Mouse (Mus musculus): Measurements from ENCODE around the gene Znrf1. TPM values are rescaled to one million over a fixed set of nuclear protein-coding genes. Genes with fewer than 3 reads are reported as not detected.

The Znrf1 gene
- polyA plus RNA-seq, 1 experiment, result 166 TPM

- H3K4me3 ChIP-seq (ENCODE audit: insufficient read depth, low read length), result no peak overlapping the region
Measured at GRCm38 (mm10) chr8:111574016-111574415, 38.1 kb downstream of the Znrf1 start.

GRCm38 (mm10) chr8:111575492-111575891, 39.6 kb downstream of the Znrf1 start:
- TF ChIP-seq POLR2A (IDR thresholded peaks at IDR 0.05; ENCODE audit: extremely low read depth, insufficient read depth, low read length) (no peak), CTCF (IDR thresholded peaks at IDR 0.05; ENCODE audit: extremely low read depth, insufficient read depth, low read length) (no peak)
- no peak overlapping the region for H3K27ac ChIP-seq (ENCODE audit: insufficient read depth, low read length)
- no peak overlapping the region for H3K4me3 ChIP-seq (ENCODE audit: insufficient read depth, low read length)
- peaks cover 6% of the 10 kb centered on the region for H3K4me1 ChIP-seq (ENCODE audit: control insufficient read depth, insufficient read depth, low read length)

More at GRCm38 (mm10) chr8:111574016-111574415, 38.1 kb downstream of the Znrf1 start:
- Histone ChIP-seq H3K4me1 (ENCODE audit: control insufficient read depth, insufficient read depth, low read length) (peaks cover 6% of the 10 kb centered on the region), H3K27ac (ENCODE audit: insufficient read depth, low read length) (no peak overlapping the region)
- no peak for TF ChIP-seq CTCF (IDR thresholded peaks at IDR 0.05; ENCODE audit: extremely low read depth, insufficient read depth, low read length)

- Histone ChIP-seq H3K4me1 (ENCODE audit: control insufficient read depth, insufficient read depth, low read length) (peaks cover 6% of the 10 kb centered on the region), H3K27ac (ENCODE audit: insufficient read depth, low read length) (no peak overlapping the region)
- no peak for TF ChIP-seq CTCF (IDR thresholded peaks at IDR 0.05; ENCODE audit: extremely low read depth, insufficient read depth, low read length)
- TF ChIP-seq POLR2A (IDR thresholded peaks at IDR 0.05; ENCODE audit: extremely low read depth, insufficient read depth, low read length), result no peak
Measured at GRCm38 (mm10) chr8:111576501-111576900, 40.6 kb downstream of the Znrf1 start.

GRCm38 (mm10) chr8:111577880-111578533, 42.1 kb downstream of the Znrf1 start:
- TF ChIP-seq POLR2A (IDR thresholded peaks at IDR 0.05; ENCODE audit: extremely low read depth, insufficient read depth, low read length), result no peak
- no peak for TF ChIP-seq CTCF (IDR thresholded peaks at IDR 0.05; ENCODE audit: extremely low read depth, insufficient read depth, low read length)
- no peak overlapping the region for H3K4me3 ChIP-seq (ENCODE audit: insufficient read depth, low read length)
- peaks cover 6% of the 10 kb centered on the region for H3K4me1 ChIP-seq (ENCODE audit: control insufficient read depth, insufficient read depth, low read length)
- no peak overlapping the region for H3K27ac ChIP-seq (ENCODE audit: insufficient read depth, low read length)

More at GRCm38 (mm10) chr8:111576501-111576900, 40.6 kb downstream of the Znrf1 start:
- H3K4me3 ChIP-seq (ENCODE audit: insufficient read depth, low read length), result no peak overlapping the region

GRCm38 (mm10) chr8:111579318-111579717, 43.4 kb downstream of the Znrf1 start:
- no peak for TF ChIP-seq POLR2A (IDR thresholded peaks at IDR 0.05; ENCODE audit: extremely low read depth, insufficient read depth, low read length)
- Histone ChIP-seq H3K27ac (ENCODE audit: insufficient read depth, low read length) (no peak overlapping the region), H3K4me3 (ENCODE audit: insufficient read depth, low read length) (no peak overlapping the region), H3K4me1 (ENCODE audit: control insufficient read depth, insufficient read depth, low read length) (peaks cover 6% of the 10 kb centered on the region)

GRCm38 (mm10) chr8:111580306-111580705, 44.4 kb downstream of the Znrf1 start:
- Histone ChIP-seq H3K4me3 (ENCODE audit: insufficient read depth, low read length) (no peak overlapping the region), H3K4me1 (ENCODE audit: control insufficient read depth, insufficient read depth, low read length) (peaks cover 6% of the 10 kb centered on the region), H3K27ac (ENCODE audit: insufficient read depth, low read length) (no peak overlapping the region)
- no peak for TF ChIP-seq CTCF (IDR thresholded peaks at IDR 0.05; ENCODE audit: extremely low read depth, insufficient read depth, low read length)
- no peak for TF ChIP-seq POLR2A (IDR thresholded peaks at IDR 0.05; ENCODE audit: extremely low read depth, insufficient read depth, low read length)

- no peak for TF ChIP-seq CTCF (IDR thresholded peaks at IDR 0.05; ENCODE audit: extremely low read depth, insufficient read depth, low read length)
- no peak for TF ChIP-seq POLR2A (IDR thresholded peaks at IDR 0.05; ENCODE audit: extremely low read depth, insufficient read depth, low read length)
- Histone ChIP-seq H3K27ac (ENCODE audit: insufficient read depth, low read length) (no peak overlapping the region), H3K4me1 (ENCODE audit: control insufficient read depth, insufficient read depth, low read length) (no peaks in the 10 kb centered on the region), H3K4me3 (ENCODE audit: insufficient read depth, low read length) (no peak overlapping the region)
Measured at GRCm38 (mm10) chr8:111582386-111582785, 46.5 kb downstream of the Znrf1 start.

- no peaks in the 10 kb centered on the region for H3K4me1 ChIP-seq (ENCODE audit: control insufficient read depth, insufficient read depth, low read length)
- no peak overlapping the region for H3K4me3 ChIP-seq (ENCODE audit: insufficient read depth, low read length)
- no peak overlapping the region for H3K27ac ChIP-seq (ENCODE audit: insufficient read depth, low read length)
- TF ChIP-seq CTCF (IDR thresholded peaks at IDR 0.05; ENCODE audit: extremely low read depth, insufficient read depth, low read length), result no peak
- TF ChIP-seq POLR2A (IDR thresholded peaks at IDR 0.05; ENCODE audit: extremely low read depth, insufficient read depth, low read length), result no peak
Measured at GRCm38 (mm10) chr8:111584946-111585345, 49.0 kb downstream of the Znrf1 start.

GRCm38 (mm10) chr8:111587545-111588094, 51.7 kb downstream of the Znrf1 start:
- TF ChIP-seq POLR2A (IDR thresholded peaks at IDR 0.05; ENCODE audit: extremely low read depth, insufficient read depth, low read length), result no peak
- no peak for TF ChIP-seq CTCF (IDR thresholded peaks at IDR 0.05; ENCODE audit: extremely low read depth, insufficient read depth, low read length)
- H3K4me1 ChIP-seq (ENCODE audit: control insufficient read depth, insufficient read depth, low read length), result peaks cover 6% of the 10 kb centered on the region; the same call in 1 of the 2 replicates
- no peak overlapping the region for H3K27ac ChIP-seq (ENCODE audit: insufficient read depth, low read length)
- no peak overlapping the region for H3K4me3 ChIP-seq (ENCODE audit: insufficient read depth, low read length)

GRCm38 (mm10) chr8:111588336-111588735, 52.4 kb downstream of the Znrf1 start:
- no peak overlapping the region for H3K27ac ChIP-seq (ENCODE audit: insufficient read depth, low read length)
- peaks cover 6% of the 10 kb centered on the region; the same call in 1 of the 2 replicates for H3K4me1 ChIP-seq (ENCODE audit: control insufficient read depth, insufficient read depth, low read length)
- no peak overlapping the region for H3K4me3 ChIP-seq (ENCODE audit: insufficient read depth, low read length)
- TF ChIP-seq CTCF (IDR thresholded peaks at IDR 0.05; ENCODE audit: extremely low read depth, insufficient read depth, low read length), result no peak
- TF ChIP-seq POLR2A (IDR thresholded peaks at IDR 0.05; ENCODE audit: extremely low read depth, insufficient read depth, low read length), result no peak
